Mouse (Mus musculus) WW6 (cell line): Measurements from ENCODE around the gene Ficd.

Experiments used
- DNase-seq: peaks from one replicate; pipeline ENCODE4 v3.0.0-alpha.2; 2013; ENCODE audit warnings: low read depth, low spot score

Ficd gene

GRCm38 (mm10) chr5:113728691-113729090 lies 6.9 kb upstream of the Ficd start:
- DNase-seq: no peak

GRCm38 (mm10) chr5:113730641-113731121 lies 4.9 kb upstream of the Ficd start:
- no peak for DNase-seq

- no peak for DNase-seq
Observed at GRCm38 (mm10) chr5:113731174-113731573, 4.4 kb upstream of the Ficd start.

- DNase-seq: no peak
Observed at GRCm38 (mm10) chr5:113732182-113732581, 3.4 kb upstream of the Ficd start.

- no peak for DNase-seq
Observed at GRCm38 (mm10) chr5:113734376-113734775, 1.2 kb upstream of the Ficd start.

- DNase-seq: no peak
Observed at GRCm38 (mm10) chr5:113735023-113735344, 619 bp upstream of the Ficd start.

- no peak for DNase-seq
Observed at GRCm38 (mm10) chr5:113736113-113736502, 505 bp downstream of the Ficd start.

- DNase-seq: no peak
Observed at GRCm38 (mm10) chr5:113736522-113737164, 1.0 kb downstream of the Ficd start.

- DNase-seq: no peak
Observed at GRCm38 (mm10) chr5:113737607-113738237, 2.1 kb downstream of the Ficd start.

GRCm38 (mm10) chr5:113747629-113748028 lies 12.0 kb downstream of the Ficd start:
- DNase-seq: no peak

- no peak for DNase-seq
Observed at GRCm38 (mm10) chr5:113748556-113749331, 13.1 kb downstream of the Ficd start.

- DNase-seq: no peak
Observed at GRCm38 (mm10) chr5:113751521-113752157, 16.0 kb downstream of the Ficd start.

- no peak for DNase-seq
Observed at GRCm38 (mm10) chr5:113755347-113756030, 19.9 kb downstream of the Ficd start.

GRCm38 (mm10) chr5:113761585-113761984 lies 26.0 kb downstream of the Ficd start:
- DNase-seq: no peak

GRCm38 (mm10) chr5:113764426-113764825 lies 28.8 kb downstream of the Ficd start:
- no peak for DNase-seq

- no peak for DNase-seq
Observed at GRCm38 (mm10) chr5:113765641-113766526, 30.3 kb downstream of the Ficd start.

- DNase-seq: no peak
Observed at GRCm38 (mm10) chr5:113768806-113769205, 33.2 kb downstream of the Ficd start.

GRCm38 (mm10) chr5:113771213-113772162 lies 35.9 kb downstream of the Ficd start:
- peak; percentile 55 for DNase-seq

GRCm38 (mm10) chr5:113772450-113772895 lies 36.9 kb downstream of the Ficd start, which contains the start of the genes Sart3 and Iscu:
Gene Sart3 (minus strand): TSS chr5:113772510.
Gene Iscu (plus strand): TSS chr5:113772748.
- peak; percentile 91 for DNase-seq
